Mouse (Mus musculus) left cerebral cortex, postnatal 4 days (tissue): ENCODE measurements at regions not wholly inside any gene's neighbourhood (a gene's known extent, or its start where the extent isn't known, plus 50 kb on each side); places are given as distances from the start of the nearest gene placed in this dataset.

ENCODE experiments used
- DNase-seq: peaks from one replicate; pipeline ENCODE4 v3.0.0-alpha.2; 2022
- intact Hi-C: fragments of 180-260 bp; cut with DNase I; formaldehyde crosslinking; loops from one replicate; pipeline ENCODE4 v1.15.1; 2025

DNA sequence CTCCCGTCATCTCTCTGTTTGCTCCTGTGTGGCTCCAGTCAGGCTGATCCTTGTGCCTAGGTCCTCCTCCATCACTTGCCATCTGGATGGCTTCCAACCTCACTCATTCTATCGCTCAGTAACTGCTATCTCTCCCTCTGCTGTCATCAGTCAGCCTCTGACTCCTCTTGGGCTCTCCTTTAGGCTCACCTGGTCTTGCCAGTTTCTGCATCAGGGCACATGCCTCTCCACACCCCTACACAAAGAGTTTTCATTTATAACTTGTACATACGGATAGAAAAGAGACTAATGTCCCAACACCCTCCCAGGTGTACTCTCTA, 2664.7 kb upstream of the Lrrc6 start:
- DNase-seq = no peak
- intact Hi-C loops = no loop called here

DNA sequence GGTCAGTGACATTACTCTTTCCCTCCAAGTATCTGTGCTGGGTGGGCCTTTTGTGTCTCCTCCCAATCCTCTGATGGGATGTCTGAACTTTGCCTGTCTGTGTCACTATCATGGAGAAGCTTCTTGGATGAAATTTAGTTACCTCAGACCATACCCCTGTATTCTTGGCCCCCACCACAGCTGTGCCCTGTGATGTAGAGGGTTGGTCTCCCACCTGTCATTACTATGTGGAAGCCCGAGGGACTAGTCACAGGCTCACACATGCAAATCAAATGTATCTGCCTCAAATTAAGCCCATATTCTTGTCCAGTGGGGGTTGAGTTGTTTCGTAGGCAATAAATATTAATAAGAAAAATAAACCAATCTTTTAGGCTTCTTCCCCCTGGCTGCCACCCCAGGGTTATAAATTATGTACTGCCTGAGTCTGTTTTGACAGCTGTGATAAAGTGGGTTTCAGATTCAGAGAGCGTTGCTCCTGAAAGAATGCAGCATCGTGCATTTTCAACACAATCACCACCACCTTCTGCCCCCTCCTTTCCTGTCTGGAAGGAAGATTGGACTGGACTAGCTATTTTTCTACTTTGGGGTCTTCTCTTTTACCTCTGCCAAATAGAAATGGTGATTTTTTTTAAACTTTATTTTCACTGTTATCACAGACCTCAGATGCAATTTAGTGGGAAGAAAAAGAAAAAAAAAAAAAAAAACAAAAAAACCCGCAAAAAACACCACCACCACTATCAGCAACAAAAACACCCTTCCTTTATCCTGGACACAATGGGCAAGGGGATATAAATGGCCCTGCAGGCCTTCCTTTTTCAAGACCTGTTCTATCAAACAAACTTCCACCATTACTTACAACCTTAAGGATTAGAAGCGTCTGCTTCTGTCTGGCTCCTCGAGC, 2664.1 kb upstream of the Lrrc6 start:
- intact Hi-C loops = no loop called here
- no peak for DNase-seq

DNA sequence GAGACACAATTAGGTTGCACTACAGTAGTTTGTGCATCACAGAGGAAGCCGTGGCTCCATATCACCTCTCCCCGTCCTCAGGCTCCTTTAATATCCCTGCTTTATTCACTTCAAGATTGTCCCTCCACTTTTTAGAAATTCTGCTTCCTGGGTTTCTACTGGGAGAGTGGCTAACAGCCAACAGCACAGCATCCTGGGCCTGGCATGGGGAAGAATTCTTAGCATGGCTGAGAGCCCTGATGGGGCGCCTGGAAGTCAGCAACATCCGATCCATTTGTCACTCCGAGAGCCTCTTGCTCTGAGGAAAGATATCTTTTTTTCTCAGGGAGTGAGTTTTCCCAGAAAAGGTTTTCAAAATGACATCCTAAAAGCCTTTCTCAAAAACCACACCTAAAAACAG, 2660.3 kb upstream of the Lrrc6 start:
- peak; percentile 8 for DNase-seq
- intact Hi-C loops = no loop called here

DNA sequence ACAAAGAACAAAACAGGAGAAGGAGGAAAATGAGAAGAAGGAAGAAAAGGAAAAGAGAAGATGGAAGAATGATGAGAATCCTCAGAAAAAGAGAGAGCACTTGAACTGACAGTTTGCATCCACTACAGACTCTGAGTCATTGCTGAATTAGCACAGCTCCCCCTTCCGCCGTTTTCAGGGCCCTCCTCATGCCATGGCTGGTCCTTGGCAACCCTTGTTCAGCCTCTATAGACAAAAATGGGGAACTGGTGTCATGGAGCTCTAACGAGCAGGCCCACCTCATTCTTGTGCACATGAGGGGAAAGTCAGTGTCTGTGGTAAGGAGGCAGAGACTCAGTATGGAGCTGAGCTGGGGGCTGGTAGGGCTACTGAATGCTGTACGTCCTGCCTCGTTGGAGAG, 2657.4 kb upstream of the Lrrc6 start:
- intact Hi-C loops = no loop called here
- no peak for DNase-seq
